Mouse (Mus musculus) olfactory bulb, adult 2 months (tissue): Measurements from ENCODE around the gene Lrrc72. TPM values are rescaled to one million over a fixed set of nuclear protein-coding genes. Genes with fewer than 3 reads are reported as not detected.
"Not testable (repeated sequence)": the region's sequence is repeated elsewhere in the genome, so short reads cannot be mapped to it uniquely, and the experiment has no call there.

Experiments used
- H3K27ac ChIP-seq: fragments of 200-500 bp; 2 replicates; pipeline ENCODE4 v1.5.1; 2012; ENCODE audit warnings: low read depth, low read length; ENCODE audit not compliant: insufficient read depth
- H3K4me1 ChIP-seq: fragments of 200-500 bp; 2 replicates; pipeline ENCODE4 v1.6.1; 2012; ENCODE audit warnings: low read length; ENCODE audit not compliant: control insufficient read depth, insufficient read depth
- H3K4me3 ChIP-seq: fragments of 200-500 bp; 2 replicates; pipeline ENCODE4 v1.5.1; 2012; ENCODE audit warnings: mild to moderate bottlenecking, low read depth, low read length, moderate library complexity; ENCODE audit not compliant: insufficient read depth
- CTCF ChIP-seq: fragments of 200-500 bp; IDR thresholded peaks from 2 replicates; pipeline ENCODE4 v1.5.1; 2012; ENCODE audit warnings: low read depth, mild to moderate bottlenecking, low read length, moderate library complexity; ENCODE audit not compliant: insufficient read depth
- POLR2A ChIP-seq: fragments of 200-500 bp; IDR thresholded peaks from 2 replicates; pipeline ENCODE4 v1.6.1; 2012; ENCODE audit warnings: mild to moderate bottlenecking, low read depth, low read length, moderate library complexity; ENCODE audit not compliant: insufficient read depth
- WGBS: fragments of 180-500 bp; shearing (Covaris S2); methylation state at CpG from one replicate; pipeline ENCODE4 v1.1.7; 2018; 5-methylcytosine and 5-hydroxymethylcytosine counted together
- polyA plus RNA-seq: library from polyadenylated mRNA; stranded (reverse); fragments of >200 nt; gene quantifications from 2 replicates; pipeline ENCODE4 v1.2.4, GENCODE M21; 2012; ENCODE audit warnings: low replicate concordance; ENCODE audit not compliant: missing spikeins, insufficient read depth, insufficient read length

Lrrc72 gene
- polyA plus RNA-seq, 1 experiment = not detected

DNA sequence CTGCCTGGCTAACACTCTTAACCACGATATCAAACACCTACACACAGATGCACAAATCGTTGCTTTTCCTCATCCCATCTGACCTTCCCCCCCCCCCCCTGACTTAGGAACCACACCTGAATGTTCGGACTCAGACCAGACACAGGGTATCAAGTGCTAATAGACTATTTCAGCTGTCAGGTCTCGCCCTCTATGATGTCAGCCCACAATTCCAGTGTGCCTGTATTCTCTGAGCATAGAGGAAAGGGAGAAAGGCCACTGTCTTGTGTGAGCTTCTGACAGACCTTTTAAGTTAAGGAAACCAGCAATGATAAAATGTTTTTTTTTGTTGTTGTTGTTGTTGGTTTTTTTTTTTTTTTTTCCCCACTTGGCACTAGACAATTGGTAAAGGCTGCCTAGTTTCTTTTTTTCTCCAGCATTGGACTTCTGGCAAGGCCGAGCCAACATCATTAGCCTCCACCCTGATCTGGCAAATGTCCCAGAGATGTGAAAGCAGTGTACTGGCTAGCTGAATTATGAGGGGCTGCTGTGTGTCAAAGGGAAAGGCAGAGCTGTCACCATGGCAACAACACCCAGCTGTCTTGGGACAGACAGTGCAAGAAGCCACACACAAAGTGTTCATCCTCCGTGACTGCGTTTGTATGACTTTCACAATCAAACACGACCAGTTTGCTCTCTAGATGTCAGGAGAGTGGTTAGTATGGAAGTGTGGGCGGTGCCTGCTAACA is 46.0 kb downstream of the Lrrc72 start:
- H3K27ac ChIP-seq = no peak overlapping the region
- 42% methylated on average over 9 of the region's 9 CpGs for WGBS
- no peak overlapping the region; the same call in 1 of the 2 replicates for H3K4me3 ChIP-seq
- no peak for TF ChIP-seq POLR2A
- no peak for TF ChIP-seq CTCF
- H3K4me1 ChIP-seq = peaks cover 2% of the 10 kb centered on the region; the same call in 1 of the 2 replicates

GRCm38 (mm10) chr12:36205579-36206119 is 47.5 kb downstream of the Lrrc72 start:
- H3K4me1 ChIP-seq, H3K27ac ChIP-seq, H3K4me3 ChIP-seq: not testable (repeated sequence)
- 48% methylated on average over 5 of the region's 5 CpGs for WGBS

DNA sequence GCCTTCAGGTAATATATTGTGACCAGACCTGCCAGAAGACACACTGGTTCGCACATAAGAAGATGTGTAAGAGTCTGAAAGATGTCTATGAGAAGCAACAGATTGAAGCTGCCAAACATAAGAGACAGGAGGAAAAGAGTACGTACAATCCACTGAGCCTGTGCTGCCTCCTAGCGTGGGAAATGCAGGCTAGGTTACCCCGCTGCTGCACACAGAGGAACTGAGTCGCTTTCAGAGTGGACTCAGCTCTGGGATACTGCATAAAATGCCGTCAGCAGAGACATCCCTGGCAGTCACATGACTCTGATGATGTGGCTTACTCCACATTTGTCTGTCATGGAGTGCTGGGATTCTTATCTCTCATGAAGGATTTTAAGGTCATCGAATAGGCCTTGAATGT is 58.2 kb downstream of the Lrrc72 start:
- H3K4me1 ChIP-seq = no peaks in the 10 kb centered on the region
- H3K27ac ChIP-seq = no peak overlapping the region
- 93% methylated on average over 7 of the region's 7 CpGs for whole genome bisulfite sequencing
- H3K4me3 ChIP-seq = no peak overlapping the region
- TF ChIP-seq CTCF (no peak), POLR2A (no peak)

DNA sequence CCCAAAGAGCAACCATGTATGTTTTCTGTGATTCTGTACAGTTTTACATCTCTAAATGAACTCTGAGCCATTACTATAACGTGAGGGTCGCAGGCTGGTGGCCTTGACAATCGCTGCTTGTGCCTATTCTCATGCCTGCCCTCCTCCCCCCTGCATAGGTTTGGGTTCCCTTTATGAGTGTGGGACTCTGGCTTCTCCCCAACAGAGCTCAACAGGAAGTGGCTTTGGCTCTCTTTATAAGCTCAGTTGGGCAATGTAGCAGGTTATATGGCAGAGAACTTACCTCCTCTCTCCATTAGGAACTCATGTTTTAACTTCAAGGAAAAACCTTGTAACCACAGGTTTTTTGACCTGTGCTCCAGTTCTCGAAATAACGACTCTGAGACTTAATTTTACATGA is 62.9 kb downstream of the Lrrc72 start:
- TF ChIP-seq POLR2A (no peak), CTCF (no peak)
- 87% methylated on average over 5 of the region's 5 CpGs for WGBS
- H3K4me3 ChIP-seq = no peak overlapping the region
- H3K27ac ChIP-seq = no peak overlapping the region
- H3K4me1 ChIP-seq = no peaks in the 10 kb centered on the region

DNA sequence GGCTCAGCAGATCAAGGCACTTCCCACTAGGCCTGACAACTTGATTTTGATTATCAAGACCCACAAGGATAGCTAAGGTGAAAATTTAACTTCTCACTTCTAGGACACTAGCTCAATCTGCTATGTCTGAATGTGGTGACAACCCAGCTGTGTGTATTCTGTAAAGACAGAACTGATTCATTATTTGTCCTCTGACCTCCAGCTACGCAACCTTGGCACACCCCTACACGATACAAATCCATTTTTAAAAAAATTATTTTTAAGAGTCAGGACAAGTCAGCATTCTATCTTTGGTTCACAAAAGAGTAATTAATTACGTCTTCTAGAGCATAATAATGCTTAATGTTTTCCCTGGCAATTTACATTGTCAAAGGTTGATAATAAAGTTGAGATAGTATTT is 63.6 kb downstream of the Lrrc72 start:
- H3K4me3 ChIP-seq = no peak overlapping the region
- H3K4me1 ChIP-seq = no peaks in the 10 kb centered on the region
- no peak overlapping the region for H3K27ac ChIP-seq
- TF ChIP-seq CTCF (no peak), POLR2A (no peak)
- WGBS = 93% methylated on average over 3 of the region's 3 CpGs

DNA sequence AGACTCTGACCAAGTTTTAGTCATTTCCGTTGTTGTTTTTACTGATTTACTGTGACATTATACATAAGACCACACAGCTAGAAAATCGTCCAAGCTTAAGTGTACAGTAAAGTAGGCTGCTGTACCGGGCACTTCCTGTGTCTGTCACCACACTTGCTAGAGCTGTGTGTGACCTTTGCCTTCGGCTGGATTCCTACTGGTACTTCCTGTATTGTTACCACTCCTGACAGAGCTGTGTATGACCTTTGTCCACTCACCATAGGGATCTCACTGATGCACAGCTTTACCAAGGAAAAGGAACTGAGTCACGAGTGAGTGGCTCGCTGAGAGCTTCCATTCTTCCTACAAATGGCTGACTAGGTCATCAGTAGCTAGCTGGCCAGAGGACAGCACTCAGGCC is 66.1 kb downstream of the Lrrc72 start:
- H3K4me3 ChIP-seq = no peak overlapping the region
- 83% methylated on average over 6 of the region's 6 CpGs for WGBS

DNA sequence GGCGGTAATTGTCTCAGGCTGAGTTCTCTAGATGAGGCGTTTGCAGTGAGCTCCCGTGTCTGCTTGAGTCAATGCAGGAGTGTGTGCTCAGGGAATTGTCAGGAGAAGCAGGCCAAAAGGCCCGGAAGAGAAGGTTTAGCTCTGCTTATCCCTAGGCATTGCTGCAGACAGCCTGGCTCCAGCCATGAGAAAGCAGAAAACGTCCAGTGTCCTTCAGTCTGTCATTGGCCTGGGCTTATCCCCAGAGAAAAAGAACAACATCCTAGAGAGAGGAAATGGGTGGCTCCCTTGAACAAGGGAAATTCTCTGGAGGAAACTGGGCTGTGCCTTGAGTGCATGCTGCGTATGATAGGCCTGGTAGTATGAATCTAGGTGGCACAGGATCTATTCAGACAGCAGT is 70.6 kb downstream of the Lrrc72 start:
- Histone ChIP-seq H3K4me3 (no peak overlapping the region), H3K4me1 (no peaks in the 10 kb centered on the region), H3K27ac (no peak overlapping the region)
- TF ChIP-seq CTCF = no peak
- TF ChIP-seq POLR2A = no peak
- WGBS = 89% methylated on average over 6 of the region's 6 CpGs

More for the DNA sequence above, 66.1 kb downstream of the Lrrc72 start:
- no peak for TF ChIP-seq CTCF
- no peak for TF ChIP-seq POLR2A
- Histone ChIP-seq H3K4me1 (no peaks in the 10 kb centered on the region), H3K27ac (no peak overlapping the region)

- H3K4me1 ChIP-seq = no peaks in the 10 kb centered on the region
- TF ChIP-seq CTCF (no peak), POLR2A (no peak)
- H3K27ac ChIP-seq = no peak overlapping the region
- WGBS = 95% methylated on average over 5 of the region's 5 CpGs
- H3K4me3 ChIP-seq = no peak overlapping the region
These were observed 76.0 kb downstream of the Lrrc72 start for GRCm38 (mm10) chr12:36177227-36177626.

DNA sequence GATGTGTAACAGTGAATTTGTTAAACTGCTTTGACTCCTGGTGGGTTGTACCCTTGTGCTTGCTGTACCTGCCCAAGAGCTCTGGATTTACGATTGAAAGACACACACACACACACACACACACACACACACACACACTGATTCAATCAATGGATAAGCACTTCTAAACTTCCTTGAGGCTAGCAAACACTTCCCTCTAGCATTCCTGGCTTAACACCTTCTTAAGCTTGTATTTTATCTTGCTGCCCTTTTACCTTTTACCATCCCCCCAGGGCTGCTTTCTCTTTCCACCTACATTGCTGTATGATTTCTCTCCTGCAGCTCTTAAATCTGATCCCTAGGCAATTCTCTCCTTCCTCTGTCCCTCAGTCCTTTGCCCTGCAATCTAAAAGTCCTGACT is 87.9 kb downstream of the Lrrc72 start:
- TF ChIP-seq POLR2A (no peak), CTCF (no peak)
- H3K4me1 ChIP-seq = no peaks in the 10 kb centered on the region
- WGBS = 95% methylated on average over 1 of the region's 1 CpGs
- no peak overlapping the region for H3K4me3 ChIP-seq
- no peak overlapping the region for H3K27ac ChIP-seq
